ENCODE assay signal across 17 mouse cellular contexts in the genomic region with DNA sequence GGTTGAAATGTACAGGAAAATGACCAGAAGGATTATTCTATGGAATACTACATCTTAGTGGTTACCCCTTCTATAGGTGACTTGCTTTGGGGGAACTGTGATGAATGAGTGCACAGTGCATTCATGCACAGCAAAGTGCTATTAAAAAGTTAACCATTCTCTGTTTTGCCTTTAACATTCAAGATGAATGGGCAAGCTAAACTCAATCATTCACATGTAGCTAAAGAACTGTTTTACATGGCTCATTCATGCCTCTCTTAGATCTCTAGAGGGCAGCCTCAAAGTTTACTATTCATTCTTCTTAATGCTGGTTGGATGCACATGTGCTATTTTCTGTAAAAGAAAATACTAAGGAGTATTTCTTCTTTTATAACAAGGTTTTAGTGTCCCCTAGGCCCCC.
"Had no signal": no experiment of that assay in that cellular context is flagged by ENCODE, and none has a peak within 500 bp of the region (broad histone marks: within the 10 kb centered on the region; RNA-seq: fewer than 3 reads in every experiment).

No protein-coding gene starts in this region.

- DNase-seq: lung, adult 2 months; lung, postnatal 14 days; lung, postnatal 36 days; right cerebral cortex, postnatal 25 days; right cerebral cortex, postnatal 4 days; spleen, adult 18-20 months; thymus, adult 18-20 months; thymus, postnatal 14 days; thymus, postnatal 36 days had no signal

- H3K9ac ChIP-seq: lung, embryonic 15.5 days; midbrain, embryonic 13.5 days; midbrain, embryonic 15.5 days; neural tube, embryonic 12.5 days had no signal

- H3K9me3 ChIP-seq: lung, embryonic 15.5 days; megakaryocyte, embryonic 14.5 days; midbrain, embryonic 13.5 days; midbrain, embryonic 15.5 days; neural tube, embryonic 12.5 days had no signal

- H3K27me3 ChIP-seq: megakaryocyte, embryonic 14.5 days; midbrain, embryonic 15.5 days; neural tube, embryonic 12.5 days had no signal

- ATAC-seq: lung, postnatal 0 days; midbrain, embryonic 13.5 days; midbrain, embryonic 15.5 days had no signal

- H3K4me1 ChIP-seq: neural tube, embryonic 12.5 days had no signal

- H3K27ac ChIP-seq: lung, embryonic 15.5 days; macrophage; midbrain, embryonic 13.5 days; midbrain, embryonic 15.5 days; neural tube, embryonic 12.5 days had no signal

- H3K36me3 ChIP-seq: lung, embryonic 15.5 days; midbrain, embryonic 13.5 days; midbrain, embryonic 15.5 days; neural tube, embryonic 12.5 days had no signal

- H3K4me3 ChIP-seq: lung, embryonic 15.5 days; megakaryocyte, embryonic 14.5 days; midbrain, embryonic 13.5 days; midbrain, embryonic 15.5 days; neural tube, embryonic 12.5 days had no signal

- H3K4me2 ChIP-seq: lung, embryonic 15.5 days; midbrain, embryonic 11.5 days; midbrain, embryonic 13.5 days; midbrain, embryonic 15.5 days; neural tube, embryonic 12.5 days had no signal
